Mouse (Mus musculus): ENCODE results near the gene Syk.
A peak's percentile ranks its signal among the peaks of the same experiment; 100 is the strongest.

DNA sequence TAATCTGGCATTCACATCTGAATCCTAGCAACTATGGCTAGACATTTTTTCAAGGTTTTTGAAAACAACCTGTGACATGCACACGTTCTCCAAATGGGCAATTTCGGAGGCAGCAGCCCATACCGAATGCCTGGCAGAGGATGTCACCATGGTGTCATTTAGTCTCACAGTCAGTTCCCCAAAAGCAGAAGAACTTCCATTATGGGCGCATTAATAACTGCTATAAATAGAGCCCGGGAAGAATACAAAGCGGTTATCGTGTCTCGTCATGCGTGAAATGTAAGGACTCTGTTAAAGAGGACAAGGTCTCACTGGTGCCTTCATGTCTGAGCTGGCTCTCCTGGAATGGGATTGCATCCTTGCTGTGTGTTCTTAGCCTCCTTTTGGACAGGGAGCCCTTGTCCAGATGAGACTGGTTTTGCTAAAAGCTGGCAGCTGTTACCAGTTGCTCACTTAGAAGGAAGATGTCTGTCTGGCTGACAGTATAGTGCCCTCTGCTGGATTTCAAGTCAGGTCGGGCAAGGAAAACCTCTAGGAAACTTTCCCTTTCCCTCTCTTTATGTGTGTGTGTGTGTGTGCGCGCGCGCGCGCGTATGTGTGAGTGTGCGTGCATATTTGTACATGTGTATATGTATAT is 17.8 kb upstream of the Syk start:
- TF ChIP-seq POLR2A (IDR thresholded peaks at IDR 0.05; ENCODE audit: insufficient read depth, low read length) (no peak), CTCF (IDR thresholded peaks at IDR 0.05; ENCODE audit: low read depth, low read length) (peak; percentile 3)

Data from ES-Bruce4 (cell line).